22 mouse cellular contexts compared by ENCODE assay signal in genomic region chr17:63229111-63229510, GRCm38 (mm10).
DNase-seq lines count a peak whose midpoint lies in the region; ATAC-seq and TF ChIP-seq lines count a peak whose summit lies in the region.
"Had no signal": no experiment of that assay in that cellular context is flagged by ENCODE, and none has a peak within 500 bp of the region (broad histone marks: within the 10 kb centered on the region; RNA-seq: fewer than 3 reads in every experiment).

No protein-coding gene starts in this region.

- no peak overlapping the region for H3K9ac ChIP-seq in forebrain, embryonic 13.5 days
- H3K9ac ChIP-seq in forebrain, embryonic 15.5 days (replicated peaks): no peak overlapping the region
- H3K9ac ChIP-seq in intestine, embryonic 14.5 days (ENCODE audit: low read length): no peak overlapping the region
- no peak overlapping the region for H3K9ac ChIP-seq in intestine, postnatal 0 days (ENCODE audit: low read depth, low read length)
- H3K9ac ChIP-seq in hindbrain, postnatal 0 days (replicated peaks; ENCODE audit: low read length): no peak overlapping the region
- H3K9ac ChIP-seq: heart, embryonic 13.5 days; liver, embryonic 13.5 days; neural tube, embryonic 12.5 days had no signal

- no peaks in the 10 kb centered on the region for H3K27me3 ChIP-seq in forebrain, embryonic 13.5 days
- no peaks in the 10 kb centered on the region for H3K27me3 ChIP-seq in forebrain, embryonic 15.5 days
- no peaks in the 10 kb centered on the region for H3K27me3 ChIP-seq in intestine, embryonic 14.5 days (replicated peaks; ENCODE audit: control insufficient read depth, insufficient read depth, low read length)
- no peaks in the 10 kb centered on the region for H3K27me3 ChIP-seq in intestine, postnatal 0 days (replicated peaks; ENCODE audit: control insufficient read depth, insufficient read depth, low read length)
- H3K27me3 ChIP-seq in hindbrain, postnatal 0 days (ENCODE audit: insufficient read depth, low read length): no peaks in the 10 kb centered on the region
- H3K27me3 ChIP-seq: heart, embryonic 13.5 days; liver, embryonic 13.5 days; neural tube, embryonic 12.5 days had no signal

- ATAC-seq in forebrain, embryonic 13.5 days: 0 out of 2 replicates have a peak, but pooled peaks have one; percentile 50
- no peak for ATAC-seq in forebrain, embryonic 15.5 days (replicated peaks)
- ATAC-seq in intestine, embryonic 14.5 days (replicated peaks; ENCODE audit: low FRiP score, low TSS enrichment, low read depth): no peak
- no peak for ATAC-seq in intestine, postnatal 0 days
- no peak for ATAC-seq in hindbrain, postnatal 0 days
- ATAC-seq: activated CD4-positive, CD25-positive, alpha-beta regulatory T cell, adult 4 months had no signal

- no peaks in the 10 kb centered on the region for H3K36me3 ChIP-seq in forebrain, embryonic 13.5 days (ENCODE audit: poor library complexity, severe bottlenecking)
- no peaks in the 10 kb centered on the region for H3K36me3 ChIP-seq in forebrain, embryonic 15.5 days
- H3K36me3 ChIP-seq in intestine, embryonic 14.5 days (ENCODE audit: control insufficient read depth, insufficient read depth, low read length): no peaks in the 10 kb centered on the region
- H3K36me3 ChIP-seq in intestine, postnatal 0 days (ENCODE audit: control insufficient read depth, insufficient read depth): no peaks in the 10 kb centered on the region
- no peaks in the 10 kb centered on the region for H3K36me3 ChIP-seq in hindbrain, postnatal 0 days (ENCODE audit: insufficient read depth, low read length)
- H3K36me3 ChIP-seq: heart, embryonic 13.5 days; liver, embryonic 13.5 days; neural tube, embryonic 12.5 days had no signal

- TF ChIP-seq CTCF in intestine, postnatal 0 days (IDR thresholded peaks at IDR 0.05; ENCODE audit: low read depth): no peak
- TF ChIP-seq CTCF in hindbrain, postnatal 0 days (IDR thresholded peaks at IDR 0.05; ENCODE audit: low read depth): no peak

- H3K4me1 ChIP-seq in forebrain, embryonic 13.5 days: peaks cover 5% of the 10 kb centered on the region
- H3K4me1 ChIP-seq in forebrain, embryonic 15.5 days: no peaks in the 10 kb centered on the region
- H3K4me1 ChIP-seq in intestine, embryonic 14.5 days (replicated peaks; ENCODE audit: control insufficient read depth, insufficient read depth, low read length): no peaks in the 10 kb centered on the region
- H3K4me1 ChIP-seq in intestine, postnatal 0 days (replicated peaks; ENCODE audit: control insufficient read depth, insufficient read depth, low read length): no peaks in the 10 kb centered on the region
- no peaks in the 10 kb centered on the region for H3K4me1 ChIP-seq in hindbrain, postnatal 0 days (ENCODE audit: insufficient read depth, low read length)
- H3K4me1 ChIP-seq: heart, embryonic 13.5 days; liver, embryonic 13.5 days; neural tube, embryonic 12.5 days had no signal

- peak; percentile 31 for DNase-seq in intestine, embryonic 14.5 days (ENCODE audit: low spot score)
- DNase-seq in hindbrain, postnatal 0 days (ENCODE audit: low spot score): peak; percentile 15
- DNase-seq in retina, embryonic 14.5 days (ENCODE audit: low spot score): peak; percentile 53
- DNase-seq in embryo, embryonic 9.5 days (ENCODE audit: extremely low spot score): no peak
- no peak for DNase-seq in thymus, postnatal 4 days
- DNase-seq: adrenal gland, adult 8-10 months; cerebellum, adult 2 months; cerebellum, postnatal 36 days; embryo, embryonic 11 days; gastrocnemius, postnatal 14 days; heart, adult 18-20 months; heart, postnatal 14 days; kidney, adult 18-20 months; layer of hippocampus, adult 9-11 months; liver, embryonic 13.5 days; lung, adult 2 months had no signal

- no peak overlapping the region for H3K4me2 ChIP-seq in forebrain, embryonic 13.5 days
- H3K4me2 ChIP-seq in forebrain, embryonic 15.5 days (replicated peaks): no peak overlapping the region
- H3K4me2 ChIP-seq in intestine, embryonic 14.5 days (ENCODE audit: low read length): no peak overlapping the region
- H3K4me2 ChIP-seq in intestine, postnatal 0 days (replicated peaks; ENCODE audit: low read depth): no peak overlapping the region
- H3K4me2 ChIP-seq in hindbrain, postnatal 0 days (ENCODE audit: low read depth, low read length): no peak overlapping the region
- H3K4me2 ChIP-seq: heart, embryonic 13.5 days; liver, embryonic 13.5 days; neural tube, embryonic 12.5 days had no signal

- no peak overlapping the region for H3K4me3 ChIP-seq in forebrain, embryonic 13.5 days
- H3K4me3 ChIP-seq in forebrain, embryonic 15.5 days: no peak overlapping the region
- H3K4me3 ChIP-seq in intestine, embryonic 14.5 days (ENCODE audit: low read depth, low read length): no peak overlapping the region
- H3K4me3 ChIP-seq in intestine, postnatal 0 days (ENCODE audit: low read depth, low read length): no peak overlapping the region
- H3K4me3 ChIP-seq in hindbrain, postnatal 0 days (ENCODE audit: low read length): no peak overlapping the region
- H3K4me3 ChIP-seq: heart, embryonic 13.5 days; liver, embryonic 13.5 days; neural tube, embryonic 12.5 days had no signal

- no peak overlapping the region for H3K27ac ChIP-seq in forebrain, embryonic 13.5 days
- no peak overlapping the region for H3K27ac ChIP-seq in forebrain, embryonic 15.5 days (replicated peaks)
- H3K27ac ChIP-seq in intestine, embryonic 14.5 days (ENCODE audit: low read depth): no peak overlapping the region
- no peak overlapping the region for H3K27ac ChIP-seq in intestine, postnatal 0 days (ENCODE audit: low read depth, low read length)
- H3K27ac ChIP-seq in hindbrain, postnatal 0 days: no peak overlapping the region
- H3K27ac ChIP-seq: heart, embryonic 13.5 days; liver, embryonic 13.5 days; neural tube, embryonic 12.5 days had no signal

- WGBS in forebrain, embryonic 13.5 days: 11% methylated on average over 4 of the region's 4 CpGs
- 10% methylated on average over 4 of the region's 4 CpGs for whole genome bisulfite sequencing in forebrain, embryonic 15.5 days
- WGBS in intestine, embryonic 14.5 days: 77% methylated on average over 4 of the region's 4 CpGs
- 80% methylated on average over 4 of the region's 4 CpGs for WGBS in intestine, postnatal 0 days
- 52% methylated on average over 4 of the region's 4 CpGs for WGBS in hindbrain, postnatal 0 days

- H3K9me3 ChIP-seq in forebrain, embryonic 13.5 days (replicated peaks): no peaks in the 10 kb centered on the region
- H3K9me3 ChIP-seq in forebrain, embryonic 15.5 days: no peaks in the 10 kb centered on the region
- H3K9me3 ChIP-seq in intestine, embryonic 14.5 days (ENCODE audit: control insufficient read depth, low read length): no peaks in the 10 kb centered on the region
- H3K9me3 ChIP-seq in intestine, postnatal 0 days (ENCODE audit: control insufficient read depth): no peaks in the 10 kb centered on the region
- H3K9me3 ChIP-seq in hindbrain, postnatal 0 days (ENCODE audit: low read length): no peaks in the 10 kb centered on the region
- H3K9me3 ChIP-seq: heart, embryonic 13.5 days; liver, embryonic 13.5 days; neural tube, embryonic 12.5 days had no signal

Comparison
In these comparisons a context has a peak if more than half of its experiments do, and no peak if none do; other contexts are left out.
1. DNase-seq: peak in intestine, embryonic 14.5 days (single experiment), hindbrain, postnatal 0 days (single experiment) and retina, embryonic 14.5 days (single experiment); none in embryo, embryonic 9.5 days (single experiment) and thymus, postnatal 4 days (single experiment).